Mouse (Mus musculus): ENCODE measurements around the gene Phf2.

GRCm38 (mm10) chr13:48858779-48859178 lies 12.1 kb downstream of the Phf2 start:
- TF ChIP-seq CTCF (IDR thresholded peaks at IDR 0.05; ENCODE audit: control insufficient read depth, insufficient read depth, insufficient read length): no peak
- TF ChIP-seq USF1 (IDR thresholded peaks at IDR 0.05; ENCODE audit: low read depth): no peak
- no peak for TF ChIP-seq MYOD1 (IDR thresholded peaks at IDR 0.05; ENCODE audit: control insufficient read depth, insufficient read length, low read depth)
